Mouse (Mus musculus) testis, adult 2 months (tissue): ENCODE data around the gene Pid1. TPM values are rescaled to one million over a fixed set of nuclear protein-coding genes. Genes with fewer than 3 reads are reported as not detected.

Experiments
- H3K27ac ChIP-seq: fragments of 200-500 bp; 2 replicates; pipeline ENCODE4 v1.5.1; 2012; ENCODE audit warnings: low read depth, low read length; ENCODE audit not compliant: control insufficient read depth, insufficient read depth
- H3K27me3 ChIP-seq: fragments of 200-500 bp; 2 replicates; pipeline ENCODE4 v1.6.1; 2012; ENCODE audit warnings: mild to moderate bottlenecking, low read length, moderate library complexity; ENCODE audit not compliant: control insufficient read depth, insufficient read depth
- H3K36me3 ChIP-seq: fragments of 200-500 bp; 2 replicates; pipeline ENCODE4 v1.6.1; 2012; ENCODE audit warnings: mild to moderate bottlenecking, low read length; ENCODE audit not compliant: control insufficient read depth, insufficient read depth
- H3K4me1 ChIP-seq: fragments of 200-500 bp; 2 replicates; pipeline ENCODE4 v1.6.1; 2012; ENCODE audit warnings: low read length; ENCODE audit not compliant: control insufficient read depth, insufficient read depth
- H3K4me3 ChIP-seq: fragments of 200-500 bp; 2 replicates; pipeline ENCODE4 v1.5.1; 2012; ENCODE audit warnings: low read depth, mild to moderate bottlenecking, low read length, moderate library complexity, mixed read lengths; ENCODE audit not compliant: control insufficient read depth
- CTCF ChIP-seq: fragments of 200-500 bp; IDR thresholded peaks from 2 replicates; pipeline ENCODE4 v1.5.1; 2012; ENCODE audit warnings: low read depth, mild to moderate bottlenecking, inconsistent platforms, low read length, moderate library complexity; ENCODE audit not compliant: control insufficient read depth, insufficient read depth, insufficient replicate concordance
- POLR2A ChIP-seq: fragments of 200-500 bp; IDR thresholded peaks from 2 replicates; pipeline ENCODE4 v1.6.1; 2012; ENCODE audit warnings: low read depth, mild to moderate bottlenecking, inconsistent platforms, low read length, moderate library complexity; ENCODE audit not compliant: control insufficient read depth
- polyA plus RNA-seq: library from polyadenylated mRNA; depleted of rRNA; stranded (reverse); fragments of >200 nt; gene quantifications from 2 replicates; pipeline ENCODE4 v1.2.3, GENCODE M21; 2012

The Pid1 gene
- polyA plus RNA-seq, 1 experiment, result 0.95 TPM

DNA sequence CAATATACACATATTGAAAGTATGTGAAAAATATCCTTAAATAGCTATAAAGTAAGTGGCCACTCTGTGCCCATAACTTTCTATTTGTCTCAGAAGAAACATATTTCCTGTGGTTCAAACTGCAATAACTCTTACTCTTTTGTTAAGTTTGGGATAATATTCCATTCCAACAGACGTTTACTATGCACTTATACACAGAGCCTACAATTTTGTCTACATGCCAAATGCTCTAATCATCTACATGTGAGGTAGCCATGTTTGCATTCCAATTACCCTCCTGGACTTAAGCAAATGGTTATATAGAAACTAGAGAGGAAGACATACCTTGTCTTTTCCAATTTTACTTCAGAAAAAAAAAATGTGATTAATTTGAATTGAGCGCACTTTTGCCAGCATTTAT is 274.3 kb downstream of the Pid1 start:
- no peaks in the 10 kb centered on the region for H3K27me3 ChIP-seq
- no peak overlapping the region for H3K27ac ChIP-seq
- no peaks in the 10 kb centered on the region for H3K36me3 ChIP-seq
- TF ChIP-seq POLR2A (no peak), CTCF (no peak)
- no peak overlapping the region for H3K4me3 ChIP-seq
- H3K4me1 ChIP-seq, result no peaks in the 10 kb centered on the region

DNA sequence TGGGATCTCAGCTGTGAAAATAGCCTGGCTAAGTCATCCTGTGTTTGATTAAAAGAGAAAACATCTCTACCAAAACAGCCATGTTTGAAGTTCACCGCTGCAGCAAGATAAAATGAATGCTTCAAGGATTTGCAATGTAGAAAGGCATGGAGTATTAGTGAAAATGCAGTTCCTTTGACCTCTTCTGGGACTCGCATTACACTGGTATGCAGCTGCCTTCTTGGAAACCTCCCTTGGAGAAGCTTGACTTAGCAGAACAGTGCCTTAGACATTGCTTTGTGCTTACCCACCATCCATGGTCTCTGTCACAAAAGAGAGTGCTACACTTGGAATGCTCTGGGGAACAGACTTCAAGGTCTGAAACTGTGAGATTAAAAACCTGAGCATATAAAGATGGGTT is 276.0 kb downstream of the Pid1 start:
- Histone ChIP-seq H3K4me1 (no peaks in the 10 kb centered on the region), H3K27me3 (no peaks in the 10 kb centered on the region), H3K27ac (no peak overlapping the region), H3K4me3 (no peak overlapping the region), H3K36me3 (no peaks in the 10 kb centered on the region)
- no peak for TF ChIP-seq CTCF
- TF ChIP-seq POLR2A, result no peak

DNA sequence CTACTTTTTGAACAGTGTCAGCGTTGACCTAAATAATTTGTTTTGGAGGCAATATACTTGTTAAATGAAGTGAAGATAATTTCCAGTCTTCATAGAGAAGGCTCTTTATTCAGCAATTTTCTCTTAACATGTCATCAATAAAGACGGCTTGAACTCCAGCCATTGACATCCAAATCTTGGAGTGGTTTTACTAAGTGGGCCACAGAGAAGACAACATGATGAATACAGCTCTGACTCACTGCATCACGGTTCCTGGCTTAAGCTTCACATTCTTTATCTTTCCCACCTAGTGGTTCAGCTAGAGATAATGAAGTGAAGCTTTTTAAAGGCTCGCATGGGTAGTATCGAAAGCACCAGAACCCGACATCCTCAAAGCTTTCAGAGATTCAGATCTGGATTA is 276.7 kb downstream of the Pid1 start:
- no peaks in the 10 kb centered on the region for H3K36me3 ChIP-seq
- no peaks in the 10 kb centered on the region for H3K27me3 ChIP-seq
- no peak overlapping the region for H3K4me3 ChIP-seq
- TF ChIP-seq CTCF, result no peak
- TF ChIP-seq POLR2A, result no peak
- no peak overlapping the region for H3K27ac ChIP-seq
- H3K4me1 ChIP-seq, result no peaks in the 10 kb centered on the region

DNA sequence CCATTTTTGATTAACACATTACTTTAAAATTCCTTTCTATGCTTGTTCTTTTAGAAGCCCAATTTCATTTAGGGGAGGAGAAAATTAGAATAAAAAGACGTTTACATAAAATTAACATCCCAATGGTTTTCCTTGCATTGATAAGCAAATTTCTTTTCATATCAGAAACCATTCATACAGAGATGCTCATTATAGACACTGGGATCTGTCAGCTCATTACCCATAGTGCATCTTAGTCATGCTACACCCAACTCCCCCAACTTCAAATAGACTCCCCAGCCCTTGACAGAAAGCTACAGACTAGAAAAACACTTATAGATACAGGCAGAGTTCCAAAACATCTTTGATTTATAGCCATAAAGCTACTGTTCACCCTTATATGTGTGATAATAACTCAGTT is 277.5 kb downstream of the Pid1 start:
- TF ChIP-seq CTCF (no peak), POLR2A (no peak)
- Histone ChIP-seq H3K27me3 (no peaks in the 10 kb centered on the region), H3K4me3 (no peak overlapping the region), H3K36me3 (no peaks in the 10 kb centered on the region), H3K27ac (no peak overlapping the region), H3K4me1 (no peaks in the 10 kb centered on the region)

DNA sequence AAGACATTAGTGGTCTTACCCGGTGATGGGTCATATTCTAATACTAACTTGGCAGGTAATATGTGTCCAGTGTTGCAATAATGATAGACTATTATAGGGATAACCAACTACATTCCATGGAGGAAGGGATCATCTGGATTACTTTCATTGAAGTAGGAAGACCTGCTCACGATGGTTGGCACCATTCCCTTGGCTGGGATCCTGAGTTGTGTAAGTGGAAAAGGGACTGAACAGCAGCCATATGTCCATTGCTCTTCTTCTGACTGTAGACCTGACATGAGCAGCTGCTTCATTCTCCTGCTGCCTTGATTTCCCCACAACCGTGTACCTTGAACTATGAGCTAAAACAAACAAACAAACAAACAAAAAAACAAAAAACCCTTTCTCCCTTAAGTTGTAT is 278.6 kb downstream of the Pid1 start:
- TF ChIP-seq POLR2A (no peak), CTCF (no peak)
- Histone ChIP-seq H3K27me3 (no peaks in the 10 kb centered on the region), H3K4me3 (no peak overlapping the region), H3K4me1 (no peaks in the 10 kb centered on the region), H3K27ac (no peak overlapping the region), H3K36me3 (no peaks in the 10 kb centered on the region)

DNA sequence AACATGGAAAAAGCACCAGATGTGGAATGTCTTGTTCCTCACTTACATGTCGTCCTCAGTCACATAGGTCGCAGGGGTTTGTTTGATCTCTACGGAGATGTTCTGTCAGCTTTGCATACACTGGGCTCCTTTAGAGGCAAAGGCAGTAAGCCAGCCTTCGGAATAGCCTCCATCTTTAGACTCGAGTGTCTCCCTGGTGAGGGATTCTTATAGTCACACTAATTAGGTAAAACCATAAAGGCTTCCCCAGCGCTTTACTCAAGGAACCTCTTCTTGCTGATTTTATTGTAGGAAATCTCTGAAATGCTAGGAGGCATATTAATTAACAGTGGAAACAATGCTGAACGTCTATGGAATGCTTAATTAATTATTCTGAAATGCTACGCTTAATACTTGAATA is 284.4 kb downstream of the Pid1 start:
- no peaks in the 10 kb centered on the region for H3K4me1 ChIP-seq
- no peaks in the 10 kb centered on the region for H3K27me3 ChIP-seq
- TF ChIP-seq POLR2A (no peak), CTCF (no peak)

DNA sequence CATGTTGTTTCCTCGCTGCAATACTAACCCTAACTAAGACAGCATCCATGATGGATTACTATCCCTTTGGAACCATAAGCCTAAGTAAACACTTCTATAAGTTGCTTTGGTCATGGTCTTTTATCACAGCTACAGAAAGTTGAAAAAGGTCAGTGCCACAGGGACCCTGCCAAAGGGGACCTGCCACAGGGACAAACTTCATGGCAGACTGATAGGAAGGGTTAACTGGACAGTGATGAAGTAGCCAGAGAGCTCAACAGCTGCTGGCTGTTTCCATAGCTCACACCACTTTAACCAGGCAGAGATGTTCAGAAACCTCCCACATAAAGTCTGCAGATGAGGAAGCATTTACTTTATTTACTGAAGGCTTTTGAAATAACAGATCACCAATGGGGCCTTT is 287.0 kb downstream of the Pid1 start:
- Histone ChIP-seq H3K27ac (no peak overlapping the region), H3K27me3 (no peaks in the 10 kb centered on the region), H3K4me1 (no peaks in the 10 kb centered on the region), H3K36me3 (no peaks in the 10 kb centered on the region), H3K4me3 (no peak overlapping the region)
- no peak for TF ChIP-seq CTCF
- no peak for TF ChIP-seq POLR2A

More for the DNA sequence above, 284.4 kb downstream of the Pid1 start:
- H3K36me3 ChIP-seq, result no peaks in the 10 kb centered on the region
- no peak overlapping the region for H3K4me3 ChIP-seq
- H3K27ac ChIP-seq, result no peak overlapping the region
